8 mouse cellular contexts compared by ENCODE assay signal in genomic region chr14:54572790-54573736, GRCm38 (mm10). TPM values are rescaled to one million over a fixed set of nuclear protein-coding genes. Genes with fewer than 3 reads are reported as not detected.
DNase-seq lines count a peak whose midpoint lies in the region; ATAC-seq lines count a peak whose summit lies in the region.
"Had no signal": no experiment of that assay in that cellular context is flagged by ENCODE, and none has a peak within 500 bp of the region (broad histone marks: within the 10 kb centered on the region; RNA-seq: fewer than 3 reads in every experiment).

No protein-coding gene starts in this region.

- no peak overlapping the region for H3K9ac ChIP-seq in embryonic facial prominence, embryonic 15.5 days
- peak overlapping the region; percentile 56 for H3K9ac ChIP-seq in intestine, embryonic 16.5 days (ENCODE audit: low read depth, low read length)
- peak overlapping the region; percentile 30; the same call in 1 of the 2 replicates for H3K9ac ChIP-seq in stomach, embryonic 14.5 days (replicated peaks; ENCODE audit: low read depth, low read length)

- H3K4me3 ChIP-seq in embryonic facial prominence, embryonic 15.5 days (replicated peaks): peak overlapping the region; percentile 88
- H3K4me3 ChIP-seq in intestine, embryonic 16.5 days (ENCODE audit: low read length): peak overlapping the region; percentile 73
- H3K4me3 ChIP-seq in stomach, embryonic 14.5 days (ENCODE audit: low read depth, low read length): peak overlapping the region; percentile 93

- H3K9me3 ChIP-seq in embryonic facial prominence, embryonic 15.5 days (replicated peaks): no peaks in the 10 kb centered on the region
- no peaks in the 10 kb centered on the region for H3K9me3 ChIP-seq in intestine, embryonic 16.5 days (ENCODE audit: control insufficient read depth, low read length)
- no peaks in the 10 kb centered on the region for H3K9me3 ChIP-seq in stomach, embryonic 14.5 days (ENCODE audit: control insufficient read depth, low read depth, low read length)

- H3K36me3 ChIP-seq in embryonic facial prominence, embryonic 15.5 days: peaks cover 36% of the 10 kb centered on the region
- peaks cover 13% of the 10 kb centered on the region for H3K36me3 ChIP-seq in intestine, embryonic 16.5 days (ENCODE audit: control insufficient read depth, insufficient read depth, low read length)
- peaks cover 36% of the 10 kb centered on the region for H3K36me3 ChIP-seq in stomach, embryonic 14.5 days (ENCODE audit: control insufficient read depth, insufficient read depth, low read length)

- DNase-seq in ZHBTc4 (ENCODE audit: low read depth, low spot score): peak; percentile 83
- DNase-seq in lung, adult 18-20 months: peak; percentile 79 to 86
- no peak for DNase-seq in spleen, postnatal 4 days (ENCODE audit: low spot score in 2 of 2)
- no peak for DNase-seq in layer of hippocampus, adult 18-20 months (ENCODE audit: low spot score in 2 of 2)

- peaks cover 49% of the 10 kb centered on the region for H3K4me1 ChIP-seq in embryonic facial prominence, embryonic 15.5 days
- peaks cover 41% of the 10 kb centered on the region for H3K4me1 ChIP-seq in intestine, embryonic 16.5 days (ENCODE audit: control insufficient read depth, insufficient read depth, low read length)
- H3K4me1 ChIP-seq in stomach, embryonic 14.5 days (ENCODE audit: control insufficient read depth, insufficient read depth, low read length): peaks cover 32% of the 10 kb centered on the region

- peak; percentile 17; the same call in 1 of the 2 replicates for ATAC-seq in embryonic facial prominence, embryonic 15.5 days (ENCODE audit: insufficient number of reproducible peaks, low FRiP score, low TSS enrichment, low read depth)
- ATAC-seq in intestine, embryonic 16.5 days: peak; percentile 64
- peak; percentile 21; the same call in 1 of the 2 replicates for ATAC-seq in stomach, embryonic 14.5 days (ENCODE audit: insufficient number of reproducible peaks, insufficient read depth, low FRiP score, low read depth)

- peak overlapping the region; percentile 80 for H3K4me2 ChIP-seq in embryonic facial prominence, embryonic 15.5 days (replicated peaks)
- H3K4me2 ChIP-seq in intestine, embryonic 16.5 days (ENCODE audit: low read depth, low read length): peak overlapping the region; percentile 88
- peak overlapping the region; percentile 75 for H3K4me2 ChIP-seq in stomach, embryonic 14.5 days (replicated peaks; ENCODE audit: low read depth, low read length)

- H3K27me3 ChIP-seq in embryonic facial prominence, embryonic 15.5 days: no peaks in the 10 kb centered on the region
- H3K27me3 ChIP-seq in intestine, embryonic 16.5 days (replicated peaks; ENCODE audit: control insufficient read depth, insufficient read depth, low read length): no peaks in the 10 kb centered on the region
- H3K27me3 ChIP-seq in stomach, embryonic 14.5 days (ENCODE audit: control insufficient read depth, insufficient read depth, low read length): no peaks in the 10 kb centered on the region

- peak overlapping the region; percentile 94 for H3K27ac ChIP-seq in embryonic facial prominence, embryonic 15.5 days (replicated peaks)
- peak overlapping the region; percentile 67 for H3K27ac ChIP-seq in intestine, embryonic 16.5 days (ENCODE audit: low read length)
- H3K27ac ChIP-seq in stomach, embryonic 14.5 days (ENCODE audit: low read length): peak overlapping the region; percentile 79

- 12% methylated on average over 14 of the region's 14 CpGs for WGBS in embryonic facial prominence, embryonic 15.5 days
- WGBS in intestine, embryonic 16.5 days: 17% methylated on average over 14 of the region's 14 CpGs
- WGBS in stomach, embryonic 14.5 days: 12% methylated on average over 13 of the region's 14 CpGs

RNA-seq across cellular contexts. Expression of gene Ajuba, which starts 4.3 kb away (rescaled TPM):
- 49.4 and 60.2 TPM in 2 replicates for polyA plus RNA-seq in embryonic facial prominence, embryonic 15.5 days (2015; fragmentation: Nextera tagmentation; extraction: Ambion mirVana)
- polyA plus RNA-seq in intestine, embryonic 16.5 days (2015; fragmentation: Nextera tagmentation; extraction: Ambion mirVana): 12.9 and 13.1 TPM in 2 replicates
- 26.2 and 30.3 TPM in 2 replicates for polyA plus RNA-seq in stomach, embryonic 14.5 days (2014; fragmentation: Nextera tagmentation; extraction: Ambion mirVana)
- total RNA-seq in layer of hippocampus, adult 18-20 months (2021): under 1 TPM; 0.86 to 0.89 TPM

RNA-seq across cellular contexts. Expression of gene Haus4, which starts 18.6 kb away (rescaled TPM):
- 49.8 and 52.3 TPM in 2 replicates for polyA plus RNA-seq in embryonic facial prominence, embryonic 15.5 days (2015; fragmentation: Nextera tagmentation; extraction: Ambion mirVana)
- polyA plus RNA-seq in intestine, embryonic 16.5 days (2015; fragmentation: Nextera tagmentation; extraction: Ambion mirVana): 46.9 and 56.0 TPM in 2 replicates
- 48.2 and 52.5 TPM in 2 replicates for polyA plus RNA-seq in stomach, embryonic 14.5 days (2014; fragmentation: Nextera tagmentation; extraction: Ambion mirVana)
- 1 to 10 TPM; 2.6 to 3.4 TPM for total RNA-seq in layer of hippocampus, adult 18-20 months (2021)

RNA-seq across cellular contexts. Expression of gene 4931414P19Rik, which starts 32.7 kb away (rescaled TPM):
- 7.8 and 9.3 TPM in 2 replicates for polyA plus RNA-seq in embryonic facial prominence, embryonic 15.5 days (2015; fragmentation: Nextera tagmentation; extraction: Ambion mirVana)
- polyA plus RNA-seq in intestine, embryonic 16.5 days (2015; fragmentation: Nextera tagmentation; extraction: Ambion mirVana): 6.0 and 7.8 TPM in 2 replicates
- polyA plus RNA-seq in stomach, embryonic 14.5 days (2014; fragmentation: Nextera tagmentation; extraction: Ambion mirVana): 7.9 and 8.3 TPM in 2 replicates
- 1 to 10 TPM; 5.6 TPM for total RNA-seq in layer of hippocampus, adult 18-20 months (2021)

RNA-seq across cellular contexts. Expression of gene Psmb5, which starts 44.8 kb away (rescaled TPM):
- 364 and 368 TPM in 2 replicates for polyA plus RNA-seq in embryonic facial prominence, embryonic 15.5 days (2015; fragmentation: Nextera tagmentation; extraction: Ambion mirVana)
- polyA plus RNA-seq in intestine, embryonic 16.5 days (2015; fragmentation: Nextera tagmentation; extraction: Ambion mirVana): 358 and 395 TPM in 2 replicates
- polyA plus RNA-seq in stomach, embryonic 14.5 days (2014; fragmentation: Nextera tagmentation; extraction: Ambion mirVana): 355 and 361 TPM in 2 replicates
- 100 to 1,000 TPM; 209 to 210 TPM for total RNA-seq in layer of hippocampus, adult 18-20 months (2021)

RNA-seq across cellular contexts. Expression of gene Psmb11, which starts 48.2 kb away (rescaled TPM):
- polyA plus RNA-seq in embryonic facial prominence, embryonic 15.5 days (2015; fragmentation: Nextera tagmentation; extraction: Ambion mirVana): 0.16 TPM in 1 of 2 replicates, not detected in the other
- not detected in 2 replicates for polyA plus RNA-seq in intestine, embryonic 16.5 days (2015; fragmentation: Nextera tagmentation; extraction: Ambion mirVana)
- polyA plus RNA-seq in stomach, embryonic 14.5 days (2014; fragmentation: Nextera tagmentation; extraction: Ambion mirVana): 0.06 TPM in 1 of 2 replicates, not detected in the other
- total RNA-seq in layer of hippocampus, adult 18-20 months (2021): under 1 TPM; 0.25 to 0.54 TPM
- total RNA-seq: heart, adult 18-20 months had no signal

Comparison
In these comparisons a context has a peak if more than half of its experiments do, and no peak if none do; other contexts are left out.
1. DNase-seq: peak in ZHBTc4 (single experiment) and lung, adult 18-20 months (2 of 2); none in spleen, postnatal 4 days (0 of 2) and layer of hippocampus, adult 18-20 months (0 of 2).
2. Peak in every context shown above with its lines, with median percentiles within 50 percentile points of each other: ATAC-seq, H3K27ac ChIP-seq, H3K4me2 ChIP-seq and H3K4me3 ChIP-seq.